Mouse (Mus musculus): ENCODE measurements around the gene Dmrtc1c2. TPM values are rescaled to one million over a fixed set of nuclear protein-coding genes. Genes with fewer than 3 reads are reported as not detected.

The Dmrtc1c2 gene
- not detected for polyA plus RNA-seq (2017; shearing (Covaris generic))

GRCm38 (mm10) chrX:102854516-102854915 is at the start of gene Dmrtc1c2:
Gene Dmrtc1c2 (minus strand): TSS chrX:102854616.

GRCm38 (mm10) chrX:102867871-102868270 is 13.5 kb upstream of the Dmrtc1c2 start, which contains the start of gene 1700031F05Rik:
Gene 1700031F05Rik (minus strand): TSS chrX:102867971.

GRCm38 (mm10) chrX:102802663-102803062 is 51.8 kb downstream of the Dmrtc1c2 start, which contains the start of gene Dmrtc1c1:
Gene Dmrtc1c1 (plus strand): TSS chrX:102802963.

Other genes starting within 250 kb of the Dmrtc1c2 start
- under 1 TPM in 1 of 2 experiments, not detected in 1; 0.41 TPM for gene Phka1, start 210.4 kb downstream of the Dmrtc1c2 start, polyA plus RNA-seq (2017; shearing (Covaris generic))
- not detected for gene Gm3880, start 167.6 kb downstream of the Dmrtc1c2 start, polyA plus RNA-seq (2017; shearing (Covaris generic))
- gene Gm9112, start 147.0 kb downstream of the Dmrtc1c2 start, polyA plus RNA-seq (2017; shearing (Covaris generic)) = not detected
- not detected for gene Dmrtc1b, start 146.8 kb downstream of the Dmrtc1c2 start, polyA plus RNA-seq (2017; shearing (Covaris generic))
- not detected for gene Dmrtc1c1, start 51.7 kb downstream of the Dmrtc1c2 start, polyA plus RNA-seq (2017; shearing (Covaris generic))
- gene 1700031F05Rik, start 13.4 kb upstream of the Dmrtc1c2 start, polyA plus RNA-seq (2017; shearing (Covaris generic)) = not detected
- gene Dmrtc1a, start 54.1 kb upstream of the Dmrtc1c2 start, polyA plus RNA-seq (2017; shearing (Covaris generic)) = not detected
- not detected for gene 1700011M02Rik, start 54.3 kb upstream of the Dmrtc1c2 start, polyA plus RNA-seq (2017; shearing (Covaris generic))
- gene 1700018G05Rik, start 73.8 kb upstream of the Dmrtc1c2 start, polyA plus RNA-seq (2017; shearing (Covaris generic)) = not detected